Mouse (Mus musculus) ZHBTc4 (cell line): ENCODE data around the gene Gtf2i.

ENCODE experiments used
- DNase-seq: peaks from one replicate; pipeline ENCODE4 v3.0.0-alpha.2; 2011; ENCODE audit warnings: low read depth, low spot score

Gene Gtf2i

GRCm38 (mm10) chr5:134243661-134244436 lies 70.7 kb downstream of the Gtf2i start:
- peak; percentile 69 for DNase-seq

- DNase-seq, result no peak
These were observed 72.7 kb downstream of the Gtf2i start for GRCm38 (mm10) chr5:134241831-134242230.

DNA sequence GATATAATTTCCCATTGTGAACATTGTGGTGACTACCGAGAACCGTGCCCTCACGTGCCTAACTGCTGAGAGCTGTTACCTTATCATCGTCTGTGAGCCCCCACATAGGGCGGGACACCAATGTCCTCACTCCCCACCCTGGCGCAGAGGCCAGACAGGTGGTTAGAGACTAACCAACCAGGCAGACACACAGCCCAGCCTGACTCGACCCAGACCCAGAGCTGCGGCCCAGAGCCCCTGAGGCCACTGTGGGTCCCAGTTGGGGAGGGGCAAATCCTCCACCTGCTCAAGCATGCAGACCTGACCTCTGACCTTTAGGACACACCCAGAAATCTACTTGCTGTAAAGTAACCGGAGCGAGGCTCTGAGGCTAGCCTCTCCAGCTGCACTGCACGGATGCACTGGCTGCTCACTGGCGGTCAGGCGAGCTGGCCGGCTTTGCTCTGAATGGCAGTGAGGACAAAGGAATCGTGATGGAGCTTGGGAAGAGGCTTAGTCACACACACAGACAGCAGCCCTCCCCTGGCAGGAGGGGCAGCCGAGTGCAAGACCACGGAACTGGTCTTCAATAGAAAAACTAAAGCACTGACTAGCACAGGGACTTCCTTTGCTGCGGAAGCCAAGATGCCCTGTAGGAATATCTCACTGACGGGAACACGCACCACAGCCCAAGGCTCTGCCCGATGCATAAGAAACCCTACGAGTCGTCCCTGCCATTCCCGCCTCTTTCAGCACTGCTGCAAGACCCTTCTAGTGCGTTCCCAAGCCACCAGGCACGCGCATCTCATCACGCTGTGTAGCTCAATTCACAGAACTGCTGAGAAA lies 76.4 kb downstream of the Gtf2i start:
- peak; percentile 69 for DNase-seq

GRCm38 (mm10) chr5:134237508-134237907 lies 77.1 kb downstream of the Gtf2i start:
- no peak for DNase-seq

GRCm38 (mm10) chr5:134236796-134237195 lies 77.8 kb downstream of the Gtf2i start:
- DNase-seq, result no peak

- no peak for DNase-seq
These were observed 78.3 kb downstream of the Gtf2i start for GRCm38 (mm10) chr5:134236241-134236640.

DNA sequence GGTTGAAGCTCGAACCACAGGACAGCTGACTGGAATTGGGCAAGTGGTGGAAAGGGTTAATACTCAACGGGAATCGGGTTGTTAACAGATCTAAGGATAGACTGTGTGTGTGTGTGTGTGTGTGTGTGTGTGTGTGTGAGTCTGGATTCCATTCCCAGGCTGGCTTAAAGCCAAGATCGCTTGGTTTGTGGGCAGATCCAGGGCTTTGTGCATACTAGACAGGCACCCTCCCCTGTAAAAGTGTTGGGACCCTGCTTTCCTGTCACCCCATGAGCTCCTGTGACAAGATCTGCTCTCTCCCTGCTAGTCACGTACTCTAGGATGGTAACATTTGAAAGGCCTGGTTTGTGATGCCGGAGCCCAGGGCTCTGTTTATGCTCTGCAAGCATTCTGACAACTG lies 79.4 kb downstream of the Gtf2i start:
- DNase-seq, result no peak

DNA sequence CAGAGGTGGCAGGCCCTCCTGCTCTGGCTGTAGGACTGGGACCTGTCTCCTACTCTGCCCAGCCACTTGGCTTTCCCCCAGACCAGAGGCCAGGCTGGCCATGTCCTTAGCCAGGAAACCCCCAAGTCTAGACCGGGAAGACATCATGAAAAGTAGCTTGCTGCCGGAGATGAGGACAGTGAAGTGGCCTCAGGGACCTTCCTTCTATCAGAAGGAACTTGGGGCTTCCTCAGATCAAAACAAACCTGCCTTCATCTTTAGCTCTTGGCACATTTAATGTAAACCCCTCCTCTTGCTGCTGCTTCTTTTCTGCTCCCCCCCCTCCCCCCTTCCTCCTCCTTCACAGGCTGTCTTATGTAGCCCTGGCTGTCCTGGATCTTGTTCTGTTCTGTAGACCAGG lies 80.4 kb downstream of the Gtf2i start:
- DNase-seq, result no peak

- DNase-seq, result no peak
These were observed 81.3 kb downstream of the Gtf2i start for GRCm38 (mm10) chr5:134233244-134233651.

DNA sequence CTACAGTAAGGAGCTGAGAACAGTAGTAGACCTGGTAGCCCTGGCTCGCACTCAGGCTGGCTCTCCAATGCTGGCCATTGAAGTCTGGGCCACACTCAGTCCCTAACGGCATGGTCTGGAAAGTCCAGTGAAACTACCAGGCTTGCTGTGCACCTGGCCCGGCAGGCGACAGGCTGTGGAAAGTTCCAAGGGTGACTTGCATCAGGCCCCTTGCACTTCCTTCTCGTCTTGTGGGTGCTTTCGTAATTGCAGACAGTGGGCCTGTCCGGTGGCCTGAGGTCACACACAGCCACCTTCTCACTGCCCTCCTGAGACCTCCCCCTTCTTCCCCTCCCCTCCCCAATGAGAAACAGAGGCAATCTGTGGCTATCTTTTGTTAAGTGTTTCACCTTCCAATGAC lies 82.0 kb downstream of the Gtf2i start:
- peak; percentile 42 for DNase-seq

GRCm38 (mm10) chr5:134232111-134232510 lies 82.4 kb downstream of the Gtf2i start:
- peak; percentile 35 for DNase-seq

- DNase-seq, result no peak
These were observed 83.2 kb downstream of the Gtf2i start for GRCm38 (mm10) chr5:134231376-134231775.

- DNase-seq, result no peak
These were observed 85.2 kb downstream of the Gtf2i start, which contains the start of gene Ncf1 for GRCm38 (mm10) chr5:134229391-134229790. Ncf1 (minus strand) TSS chr5:134229625.

DNA sequence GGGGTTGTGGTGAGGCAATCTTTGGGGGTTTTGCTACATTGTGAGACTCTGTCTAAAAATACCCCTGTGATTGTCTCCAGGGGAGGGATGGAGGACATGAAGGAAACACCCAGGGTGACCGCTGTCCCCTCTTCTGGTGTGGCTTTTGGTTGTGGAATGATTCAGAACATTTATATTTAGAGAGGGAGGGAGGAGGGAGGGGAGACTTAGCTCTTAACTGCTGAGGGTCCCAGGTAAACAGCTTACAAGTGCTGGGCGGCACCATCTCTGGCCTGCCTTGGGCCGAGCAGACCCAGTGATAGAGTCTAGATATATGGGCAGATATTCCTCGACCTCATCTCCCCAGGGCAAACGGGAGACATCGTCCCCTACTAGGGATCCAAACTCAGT lies 86.3 kb downstream of the Gtf2i start:
- DNase-seq, result no peak

- peak; percentile 73 for DNase-seq
These were observed 86.8 kb downstream of the Gtf2i start for GRCm38 (mm10) chr5:134227574-134228248.

DNA sequence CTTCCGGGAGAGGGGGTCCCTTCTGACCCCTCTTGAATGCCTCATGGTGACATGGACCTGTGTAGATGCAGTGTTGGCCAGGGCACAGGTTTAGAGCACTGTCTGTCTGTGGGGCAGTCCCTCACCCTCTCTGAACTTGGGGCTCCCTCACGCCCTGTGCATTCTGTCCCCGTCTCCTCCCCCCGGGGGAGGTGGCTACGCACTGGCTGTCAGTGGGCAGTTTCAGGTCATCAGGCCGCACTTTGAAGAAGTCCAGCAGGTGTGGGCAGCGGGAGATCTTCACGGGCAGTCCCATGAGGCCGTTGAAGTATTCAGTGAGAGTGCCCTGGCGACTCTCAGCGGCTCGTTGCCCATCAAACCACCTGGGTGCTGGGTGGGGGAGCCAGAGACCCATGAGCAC lies 87.6 kb downstream of the Gtf2i start:
- no peak for DNase-seq

DNA sequence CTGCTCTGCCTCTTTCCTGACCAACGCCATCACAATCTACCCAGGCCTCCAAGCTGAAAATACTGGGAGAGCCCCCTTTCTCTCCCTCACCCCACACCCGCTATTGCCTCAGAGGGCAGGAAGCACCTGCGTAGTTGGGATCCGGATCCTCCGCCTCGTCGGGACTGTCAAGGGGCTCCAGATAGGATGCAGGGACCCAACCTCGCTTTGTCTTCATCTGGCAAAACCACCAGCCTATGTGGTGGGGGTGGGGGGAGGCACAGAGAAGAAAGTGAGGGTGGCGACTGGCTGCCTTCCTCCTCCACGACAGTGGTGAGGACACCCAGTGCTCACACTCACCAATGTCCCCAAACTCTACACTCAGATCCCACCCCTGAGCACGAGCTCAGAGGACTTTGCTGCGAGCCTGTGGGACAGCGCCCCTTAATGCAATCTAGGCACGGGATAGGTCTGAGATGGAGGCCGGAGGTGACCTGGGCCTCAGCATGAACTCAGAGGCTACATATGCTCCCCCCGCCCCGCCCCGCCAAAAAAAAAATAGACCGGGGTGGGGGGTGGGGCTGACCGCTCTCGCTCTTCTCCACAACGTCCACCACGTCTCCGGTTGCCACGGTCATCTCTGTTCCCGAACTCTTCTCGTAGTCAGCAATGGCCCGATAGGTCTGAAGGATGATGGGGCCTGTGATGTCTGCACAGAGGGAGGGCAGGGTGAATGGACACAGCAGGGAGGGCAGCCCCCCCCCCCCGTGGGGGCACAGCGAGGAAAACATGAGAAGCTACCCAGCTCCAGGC lies 89.3 kb downstream of the Gtf2i start:
- no peak for DNase-seq

DNA sequence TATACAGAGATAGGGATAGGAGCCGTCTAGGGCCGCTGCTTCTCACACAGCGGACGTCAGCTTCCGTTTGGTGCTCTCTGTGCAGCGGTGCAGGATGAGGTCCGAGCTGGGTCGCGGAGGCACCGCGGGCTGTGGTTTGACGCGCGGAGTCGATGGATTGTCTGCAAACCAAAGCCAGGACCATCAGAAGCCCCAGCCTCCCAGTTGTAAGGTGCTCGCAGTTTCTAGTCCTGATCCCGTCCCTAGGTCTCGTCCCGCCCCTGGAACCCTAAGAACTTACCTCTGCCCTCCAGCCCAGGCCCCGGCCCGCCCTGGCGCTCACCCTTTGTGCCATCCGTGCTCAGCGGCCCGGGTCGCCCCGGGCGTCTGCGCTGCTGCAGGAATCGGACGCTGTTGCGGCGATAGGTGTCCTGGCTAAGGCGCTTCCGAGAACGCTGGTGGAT lies 92.8 kb downstream of the Gtf2i start:
- DNase-seq, result peak; percentile 40

DNA sequence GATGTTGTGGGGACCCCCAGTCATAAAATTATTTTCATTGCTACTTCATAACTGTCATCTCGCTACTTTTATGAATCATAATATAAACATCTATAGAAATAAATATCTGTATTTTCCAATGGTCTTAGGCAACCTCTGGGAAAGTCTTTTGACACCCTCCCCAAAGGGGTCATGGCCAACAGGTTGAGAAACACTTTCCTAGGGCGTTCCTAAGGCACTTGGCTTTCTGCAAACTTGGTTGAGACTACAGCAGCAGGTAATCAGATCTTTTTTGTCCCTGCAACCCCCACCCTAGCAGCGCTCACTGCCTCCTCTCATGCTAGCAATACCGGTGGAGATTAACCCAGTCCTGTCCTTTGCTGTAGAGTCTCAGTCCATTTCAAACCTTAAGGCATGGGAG lies 93.3 kb downstream of the Gtf2i start:
- DNase-seq, result no peak

DNA sequence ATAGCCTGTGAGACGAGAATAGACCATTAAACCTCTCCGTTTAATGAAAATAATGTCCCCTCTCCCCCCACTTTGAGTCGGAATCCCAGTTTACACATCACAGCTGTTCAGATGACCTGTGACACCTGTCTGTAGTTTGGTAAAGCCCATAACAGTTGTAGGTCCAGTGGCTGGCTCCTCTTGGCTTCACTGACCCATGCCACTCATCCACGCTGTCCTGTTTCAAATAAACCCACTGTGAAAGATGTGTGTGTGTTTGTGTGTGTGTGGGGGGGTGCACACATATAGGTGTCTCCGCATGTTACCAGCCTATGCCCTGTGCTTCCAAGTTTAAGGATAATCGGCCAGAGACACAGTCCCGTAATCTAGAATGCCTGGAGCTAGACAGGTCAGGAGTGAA lies 96.7 kb downstream of the Gtf2i start:
- no peak for DNase-seq

GRCm38 (mm10) chr5:134214021-134214806 lies 100.3 kb downstream of the Gtf2i start:
- DNase-seq, result no peak
